Mouse (Mus musculus) gastrocnemius, adult 18-20 months (tissue): Measurements from ENCODE around the gene Kcnab1. TPM values are rescaled to one million over a fixed set of nuclear protein-coding genes. Genes with fewer than 3 reads are reported as not detected.
"Not testable (repeated sequence)": the region's sequence is repeated elsewhere in the genome, so short reads cannot be mapped to it uniquely, and the experiment has no call there.

Source experiments
- DNase-seq: peaks from one replicate; pipeline ENCODE4 v3.0.0; 2021; ENCODE audit warnings: low spot score
- total RNA-seq, 2 experiments: library from RNA; stranded (reverse); gene quantifications; 2 replicates each; pipeline ENCODE4 v1.2.3; 2021

Gene Kcnab1
- total RNA-seq, 2 experiments from 2014 or later = 43.3 to 44.8 TPM

- peak; percentile 75 for DNase-seq
Observed at GRCm38 (mm10) chr3:65363438-65363837, 254.3 kb downstream of the Kcnab1 start.

- peak; percentile 68 for DNase-seq
Observed at GRCm38 (mm10) chr3:65365184-65365583, 256.0 kb downstream of the Kcnab1 start.

- DNase-seq = no peak
Observed at GRCm38 (mm10) chr3:65365921-65366710, 256.9 kb downstream of the Kcnab1 start.

GRCm38 (mm10) chr3:65367944-65368343, 258.8 kb downstream of the Kcnab1 start:
- no peak for DNase-seq

GRCm38 (mm10) chr3:65372552-65372951, 263.4 kb downstream of the Kcnab1 start:
- DNase-seq = no peak

- DNase-seq = no peak
Observed at GRCm38 (mm10) chr3:65373594-65374182, 264.5 kb downstream of the Kcnab1 start.

GRCm38 (mm10) chr3:65374729-65375128, 265.5 kb downstream of the Kcnab1 start:
- DNase-seq = no peak

- no peak for DNase-seq
Observed at GRCm38 (mm10) chr3:65378724-65379123, 269.5 kb downstream of the Kcnab1 start.

GRCm38 (mm10) chr3:65379884-65380539, 270.8 kb downstream of the Kcnab1 start:
- peak; percentile 58 for DNase-seq

GRCm38 (mm10) chr3:65381094-65381493, 271.9 kb downstream of the Kcnab1 start:
- DNase-seq = peak; percentile 64

GRCm38 (mm10) chr3:65384431-65384830, 275.2 kb downstream of the Kcnab1 start:
- peak; percentile 71 for DNase-seq

- no peak for DNase-seq
Observed at GRCm38 (mm10) chr3:65385771-65386170, 276.6 kb downstream of the Kcnab1 start.

GRCm38 (mm10) chr3:65391222-65391783, 282.1 kb downstream of the Kcnab1 start:
- DNase-seq = no peak

- DNase-seq = no peak
Observed at GRCm38 (mm10) chr3:65391784-65392420, 282.7 kb downstream of the Kcnab1 start.

- DNase-seq = peak; percentile 98
Observed at GRCm38 (mm10) chr3:65392421-65392817, 283.2 kb downstream of the Kcnab1 start, which contains the start of gene Ssr3. TSS of gene Ssr3 (minus strand) at chr3:65392623.

GRCm38 (mm10) chr3:65395111-65395510, 285.9 kb downstream of the Kcnab1 start:
- not testable (repeated sequence) for DNase-seq

GRCm38 (mm10) chr3:65396835-65397504, 287.8 kb downstream of the Kcnab1 start:
- no peak for DNase-seq

- no peak for DNase-seq
Observed at GRCm38 (mm10) chr3:65397566-65397965, 288.4 kb downstream of the Kcnab1 start.

GRCm38 (mm10) chr3:65405781-65406180, 296.6 kb downstream of the Kcnab1 start:
- DNase-seq = no peak

GRCm38 (mm10) chr3:65407891-65408290, 298.7 kb downstream of the Kcnab1 start:
- DNase-seq = no peak

- no peak for DNase-seq
Observed at GRCm38 (mm10) chr3:65416571-65416970, 307.4 kb downstream of the Kcnab1 start.
